Mouse (Mus musculus) neural tube, embryonic 10.5 days (tissue): Measurements from ENCODE around the gene Galnt18.

Experiments used
- DNase-seq: peaks from one replicate; pipeline ENCODE4 v3.0.0-alpha.2; 2017; ENCODE audit warnings: low spot score; ENCODE audit errors: extremely low spot score

Gene Galnt18

DNA sequence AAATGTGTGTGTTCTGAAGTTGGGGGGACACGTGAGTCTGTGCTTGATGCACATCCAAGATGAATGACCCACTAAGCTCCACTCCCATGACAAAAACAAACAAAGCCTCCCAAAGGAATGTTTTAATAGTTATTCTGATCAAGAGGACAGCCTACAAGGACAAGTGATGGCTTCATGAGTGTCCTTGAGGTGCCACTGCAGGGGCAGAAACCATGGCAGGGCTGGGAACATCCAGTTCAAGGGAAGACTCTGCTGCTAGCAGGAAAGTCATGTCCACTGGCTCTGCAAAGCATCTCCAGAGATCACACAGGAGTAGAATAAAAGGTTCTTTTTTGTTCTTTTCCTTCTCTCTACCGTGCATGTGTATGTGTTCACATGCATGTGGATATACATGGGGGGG lies 140.9 kb downstream of the Galnt18 start:
- DNase-seq, result no peak

DNA sequence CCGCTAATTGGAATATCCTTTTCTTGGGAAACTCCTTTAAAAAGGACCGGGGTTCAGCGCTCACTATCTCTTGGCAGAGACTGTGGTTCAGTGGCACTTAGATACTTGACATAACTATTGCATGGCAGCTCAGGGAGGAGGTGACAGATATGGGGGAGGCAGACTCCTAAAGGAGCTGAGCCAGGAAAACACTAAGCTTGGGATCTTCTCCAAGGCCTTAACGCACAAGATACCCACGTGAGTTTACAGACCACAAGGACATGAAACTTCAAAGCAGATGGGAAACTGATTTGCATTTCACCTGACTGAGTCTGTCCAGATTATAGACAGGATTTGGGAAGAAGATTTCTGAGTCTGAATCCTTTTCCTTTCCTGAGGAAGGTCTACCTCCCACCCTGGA lies 141.3 kb downstream of the Galnt18 start:
- no peak for DNase-seq

DNA sequence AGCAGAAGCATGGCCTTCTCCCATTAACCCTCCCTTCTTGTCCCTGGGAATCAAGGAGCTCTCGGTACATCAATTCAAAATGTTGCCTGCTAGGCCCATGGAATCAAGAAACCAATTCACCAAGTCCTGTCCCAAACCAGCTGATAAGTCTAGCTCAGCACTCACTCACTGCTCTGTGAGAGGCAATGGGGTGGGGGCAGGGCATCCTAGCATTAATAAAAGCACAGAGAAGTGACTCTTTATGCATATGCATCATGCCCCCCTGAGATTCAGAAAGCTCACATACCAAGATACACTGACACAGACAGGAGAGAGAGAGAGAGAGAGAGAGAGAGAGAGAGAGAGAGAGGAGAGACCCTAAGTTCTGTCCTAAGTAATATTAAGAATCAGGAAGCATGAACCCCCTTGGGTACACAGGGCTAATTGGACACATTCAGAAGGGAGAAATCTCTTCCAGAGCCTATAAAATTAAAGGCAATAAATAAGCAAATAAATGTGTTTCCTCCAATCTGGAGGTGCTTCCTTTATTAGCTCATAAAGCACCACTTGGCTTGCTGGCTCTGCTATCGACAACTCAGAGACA lies 141.8 kb downstream of the Galnt18 start:
- no peak for DNase-seq

DNA sequence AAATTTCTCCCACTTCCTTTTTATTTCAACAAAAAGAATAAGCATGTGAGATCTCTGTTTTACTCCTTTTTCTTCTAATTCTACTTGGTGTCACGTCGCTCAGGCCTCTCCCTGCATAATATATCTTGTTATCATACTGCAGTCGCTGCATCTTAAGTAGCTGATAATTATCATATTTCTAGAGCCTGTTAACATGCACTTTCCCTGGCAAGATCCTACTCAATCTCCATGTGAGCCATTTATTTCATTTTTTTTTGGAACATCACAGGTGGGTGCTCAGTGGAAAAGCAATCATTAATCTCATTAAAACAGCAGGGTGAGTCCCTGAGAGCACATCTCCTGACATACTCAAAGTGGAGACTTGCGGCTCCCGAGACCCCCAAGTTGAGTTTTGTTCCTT lies 143.3 kb downstream of the Galnt18 start:
- DNase-seq, result no peak

DNA sequence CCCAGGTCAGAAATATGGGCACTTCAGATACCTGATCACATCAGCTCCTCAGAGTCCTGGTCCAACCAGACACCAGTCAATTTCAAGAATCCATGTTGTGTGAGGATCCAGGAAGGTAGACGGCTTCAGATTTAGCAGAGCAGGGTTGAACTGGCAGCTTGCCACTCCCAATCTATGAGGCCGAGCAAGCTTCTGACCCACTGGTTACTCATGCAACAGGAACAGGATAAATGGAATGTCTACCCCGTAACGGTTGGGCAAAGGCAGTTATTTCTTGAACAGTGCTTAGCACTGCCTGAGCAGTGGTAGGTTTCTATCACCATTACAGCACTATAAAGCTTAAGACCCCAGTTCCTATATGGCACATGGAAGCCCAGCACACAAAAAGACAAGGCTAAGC lies 148.5 kb downstream of the Galnt18 start:
- DNase-seq, result no peak

DNA sequence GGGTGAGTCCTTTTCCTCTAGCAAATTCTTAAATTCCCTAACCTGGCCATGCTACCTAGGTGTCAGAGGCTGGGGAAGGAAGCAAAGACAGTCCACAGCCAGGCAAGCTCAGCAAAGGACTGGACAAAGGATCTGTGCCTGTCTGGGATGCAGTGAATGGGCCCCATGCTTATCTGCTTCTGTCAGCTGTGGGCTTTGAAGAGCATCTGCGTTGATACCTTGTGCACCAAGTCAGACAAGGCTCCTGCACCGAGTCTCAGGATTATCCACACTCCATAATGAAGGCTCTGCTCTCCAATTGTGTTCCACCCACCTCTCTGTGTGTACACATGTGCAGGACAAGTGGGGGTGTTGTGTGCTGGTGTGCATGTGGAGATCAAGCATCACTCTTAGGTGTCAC lies 153.5 kb downstream of the Galnt18 start:
- DNase-seq, result no peak

DNA sequence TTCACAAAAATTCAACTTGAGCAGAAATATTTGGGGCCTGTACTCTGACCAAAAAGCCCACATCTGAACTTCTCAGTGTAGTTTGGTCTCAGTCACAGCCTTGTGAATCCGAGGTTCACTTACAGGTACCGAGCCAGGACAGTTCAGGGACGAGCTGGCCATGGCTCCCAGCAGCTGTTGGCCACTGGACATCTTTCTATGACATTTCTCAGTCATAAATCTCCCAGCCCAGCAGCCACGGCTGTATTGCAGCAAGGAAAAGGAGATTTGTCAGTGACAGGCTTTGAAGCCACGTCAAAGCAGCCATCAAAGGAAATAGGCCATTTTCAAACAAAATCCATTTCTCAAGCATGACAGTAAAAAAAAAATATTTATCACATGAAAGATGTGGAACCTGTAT lies 154.0 kb downstream of the Galnt18 start:
- DNase-seq, result no peak

DNA sequence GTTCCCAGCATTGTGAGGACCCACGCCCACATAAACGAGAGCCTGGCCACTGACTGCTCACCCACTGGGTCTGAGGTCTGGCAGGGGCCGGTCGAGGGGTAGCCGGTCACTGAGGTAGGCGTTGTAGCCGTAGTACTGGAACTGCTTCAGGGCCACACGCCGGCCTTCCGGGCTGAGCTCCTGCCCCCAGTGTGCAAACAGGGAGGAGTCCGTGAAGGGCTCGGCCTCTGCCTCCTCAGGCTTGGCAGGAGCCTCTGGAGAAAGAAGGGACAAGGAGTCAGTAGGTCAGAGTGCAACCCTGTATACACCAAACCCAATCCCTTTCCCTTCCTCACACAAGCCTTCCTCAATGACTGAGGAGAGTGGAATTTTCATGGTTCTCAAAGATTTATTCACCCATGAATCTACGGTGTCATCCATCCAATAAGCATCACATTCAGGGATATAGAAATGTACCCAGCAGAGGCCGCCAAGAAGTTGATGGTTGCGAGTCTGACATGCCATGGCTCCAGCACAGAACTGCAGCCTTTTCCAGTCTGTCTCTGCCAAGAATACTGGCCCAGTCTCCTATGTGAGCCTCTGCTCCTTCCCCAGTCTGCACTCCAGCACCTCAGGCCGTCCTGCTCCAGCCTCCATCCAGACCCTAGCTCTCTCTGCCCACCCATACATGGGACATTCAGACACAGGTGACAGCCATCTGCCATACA lies 163.4 kb downstream of the Galnt18 start:
- no peak for DNase-seq

DNA sequence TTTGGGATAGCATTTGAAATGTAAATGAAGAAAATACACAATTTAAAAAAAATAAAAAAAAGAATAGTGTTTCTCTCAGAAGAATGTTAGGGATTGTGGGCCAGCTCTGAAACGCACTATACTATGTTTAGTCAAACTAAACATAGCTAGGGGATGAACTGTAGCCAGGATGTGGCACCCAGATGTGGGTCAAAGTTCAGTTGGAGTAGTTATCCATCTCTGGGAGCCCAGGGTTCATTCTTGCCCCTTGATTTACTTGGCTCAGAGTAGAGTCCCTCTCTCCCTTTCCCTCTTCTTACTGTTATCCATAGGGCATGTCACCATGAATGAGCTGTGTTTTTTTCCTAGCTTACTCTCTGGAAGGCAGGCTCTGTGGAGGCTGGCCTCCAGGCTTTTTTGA lies 165.3 kb downstream of the Galnt18 start:
- no peak for DNase-seq

DNA sequence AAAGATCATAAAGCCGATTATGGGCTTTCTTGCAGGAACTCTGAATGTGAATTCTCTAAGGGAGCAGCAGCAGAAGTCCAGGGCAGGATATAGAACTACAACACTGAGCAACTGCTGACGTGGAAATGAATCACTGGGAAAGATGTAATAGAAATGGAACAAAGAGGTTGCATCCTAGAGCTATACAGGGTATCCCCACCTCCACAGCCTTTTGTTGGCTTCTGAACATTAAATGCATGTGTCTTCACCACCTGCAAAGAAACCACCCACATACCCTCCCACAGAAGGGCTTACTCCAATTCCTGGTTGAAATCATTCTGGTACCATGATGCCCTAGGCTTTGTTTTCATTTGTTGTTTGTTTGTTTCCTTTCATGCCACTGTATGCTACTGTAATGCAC lies 172.3 kb downstream of the Galnt18 start:
- no peak for DNase-seq

DNA sequence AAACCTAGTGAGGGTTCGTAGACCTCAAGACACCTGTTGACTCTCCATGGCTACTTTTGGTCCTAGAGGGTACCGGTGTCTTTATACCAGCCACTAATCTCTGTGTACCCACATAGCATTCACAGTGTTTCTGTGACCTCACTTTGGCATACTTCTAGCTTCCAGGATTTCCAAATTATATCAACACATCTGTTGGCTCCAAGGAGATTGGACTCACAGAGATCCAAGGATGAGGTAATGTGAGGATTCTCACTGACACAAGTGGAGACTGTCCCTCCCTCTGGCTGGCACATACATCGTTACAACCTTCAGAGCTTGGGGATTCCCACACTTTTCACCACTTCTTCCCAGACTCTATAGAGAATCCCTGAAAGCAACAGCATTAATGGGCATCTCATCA lies 173.7 kb downstream of the Galnt18 start:
- no peak for DNase-seq

DNA sequence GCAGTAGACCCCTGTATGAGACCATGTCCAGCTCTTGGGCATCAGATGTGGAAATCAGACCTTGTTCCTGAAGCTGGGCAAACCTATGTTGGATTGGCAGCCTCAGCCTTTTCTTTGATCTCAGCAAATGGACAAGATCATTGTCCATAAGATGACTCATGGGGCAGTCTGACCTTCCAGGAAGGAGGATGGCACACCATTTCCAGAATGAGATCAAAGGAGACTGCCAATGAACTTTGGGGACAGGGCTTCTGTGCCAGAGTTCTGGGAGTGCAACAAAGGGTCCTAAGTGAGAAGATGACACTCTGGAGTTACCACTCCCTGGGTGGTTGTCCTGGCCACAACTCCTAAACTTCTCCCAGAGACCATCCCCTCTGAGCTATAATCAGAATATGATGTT lies 174.1 kb downstream of the Galnt18 start:
- no peak for DNase-seq

DNA sequence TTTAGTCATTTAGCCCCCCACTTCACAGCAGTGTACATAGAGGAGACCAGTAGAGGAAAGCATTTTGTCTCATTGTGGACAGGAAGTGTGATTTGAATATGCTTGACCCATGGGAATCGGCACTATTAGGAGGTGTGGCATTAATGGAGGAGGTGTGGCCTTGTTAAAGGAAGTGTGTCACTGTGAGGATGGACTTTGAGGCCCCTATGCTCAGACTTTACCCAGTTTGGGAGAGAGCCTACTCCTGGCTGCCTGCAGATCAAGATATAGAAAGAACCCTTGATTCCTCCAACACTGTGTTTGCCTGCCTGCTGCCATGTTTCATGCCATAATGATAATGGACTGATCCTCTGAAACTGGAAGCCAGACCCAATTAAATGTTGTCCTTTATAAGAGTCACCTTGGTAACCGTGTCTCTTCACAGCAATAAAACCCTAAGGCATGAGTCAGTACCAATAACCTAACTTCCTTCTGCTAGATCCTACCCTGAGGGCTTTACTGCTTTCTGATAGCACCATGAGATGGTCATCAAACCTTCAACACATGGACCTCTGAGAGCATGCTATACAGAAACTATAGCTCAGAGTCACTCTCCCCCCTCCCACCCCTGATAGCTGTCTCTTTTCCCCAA lies 175.1 kb downstream of the Galnt18 start:
- DNase-seq, result no peak

DNA sequence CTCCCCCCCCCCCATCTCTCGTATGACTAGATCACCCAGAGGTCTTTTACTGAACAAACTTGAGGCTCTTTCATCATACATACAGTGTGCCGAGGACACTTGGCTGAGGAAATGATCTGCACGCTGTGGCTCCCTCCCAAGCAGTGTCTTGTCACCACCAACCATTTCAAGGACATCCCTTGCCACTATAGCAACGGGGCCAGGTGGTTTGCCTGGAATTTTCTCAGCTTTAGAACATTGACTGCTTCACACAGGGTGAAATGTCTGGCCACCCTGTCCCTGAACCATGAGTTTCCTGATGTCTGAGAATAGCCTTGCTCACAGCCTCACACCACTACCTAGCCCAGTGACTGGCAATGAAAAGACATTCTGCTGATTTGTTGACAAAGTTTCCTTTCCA lies 176.6 kb downstream of the Galnt18 start:
- DNase-seq, result no peak

DNA sequence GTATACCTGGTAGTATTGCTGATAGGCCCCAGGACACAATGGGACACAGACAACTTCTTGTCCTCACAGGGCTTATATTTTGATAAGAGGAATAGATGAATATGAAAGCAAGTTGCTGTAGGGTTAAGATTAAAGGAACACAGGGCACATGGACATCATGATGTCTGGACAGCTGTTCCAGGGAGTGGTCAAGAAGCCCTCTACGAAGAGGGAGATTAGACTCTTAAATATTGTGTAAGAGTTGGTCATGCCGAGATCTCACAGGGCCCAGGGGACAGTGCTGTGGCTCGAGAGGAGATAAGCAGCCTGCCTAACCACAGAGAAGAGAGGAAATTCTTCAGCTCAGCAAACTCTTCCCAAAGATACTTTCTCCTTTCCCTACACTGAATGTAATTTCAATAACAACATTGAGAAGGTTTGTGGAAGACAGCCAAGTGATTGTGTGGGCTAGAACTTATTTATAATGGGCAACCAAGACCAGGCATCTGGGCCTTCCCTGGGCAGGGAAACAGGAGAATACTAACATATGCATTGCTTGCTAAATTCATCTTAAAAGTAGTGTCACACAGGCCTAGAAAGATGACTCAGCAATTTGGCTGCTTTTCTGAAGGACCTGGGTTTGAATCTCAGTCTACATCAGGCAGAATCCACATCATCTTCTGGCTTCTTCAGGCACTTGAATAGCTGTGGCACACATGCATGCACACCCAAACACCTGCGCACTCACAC lies 178.3 kb downstream of the Galnt18 start:
- no peak for DNase-seq

DNA sequence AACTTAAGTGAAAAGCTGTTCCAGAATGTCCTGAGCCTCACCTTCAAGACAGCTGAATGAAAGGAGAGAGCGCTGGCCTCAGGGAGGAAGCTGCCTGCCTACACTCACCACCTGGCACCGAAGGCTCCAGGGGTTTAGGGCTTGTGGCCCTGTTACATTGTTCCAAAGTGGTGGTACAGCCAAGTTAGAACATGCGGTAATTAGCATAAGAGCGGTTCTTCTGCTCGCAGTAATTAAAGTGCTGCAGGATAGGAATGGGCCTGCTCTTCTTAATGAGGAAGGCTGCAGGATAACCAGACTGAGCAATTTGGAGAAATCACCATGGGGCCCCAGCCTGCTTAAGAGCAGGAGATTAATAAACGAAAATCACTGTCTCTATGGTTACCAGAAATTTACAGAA lies 179.0 kb downstream of the Galnt18 start:
- DNase-seq, result no peak

DNA sequence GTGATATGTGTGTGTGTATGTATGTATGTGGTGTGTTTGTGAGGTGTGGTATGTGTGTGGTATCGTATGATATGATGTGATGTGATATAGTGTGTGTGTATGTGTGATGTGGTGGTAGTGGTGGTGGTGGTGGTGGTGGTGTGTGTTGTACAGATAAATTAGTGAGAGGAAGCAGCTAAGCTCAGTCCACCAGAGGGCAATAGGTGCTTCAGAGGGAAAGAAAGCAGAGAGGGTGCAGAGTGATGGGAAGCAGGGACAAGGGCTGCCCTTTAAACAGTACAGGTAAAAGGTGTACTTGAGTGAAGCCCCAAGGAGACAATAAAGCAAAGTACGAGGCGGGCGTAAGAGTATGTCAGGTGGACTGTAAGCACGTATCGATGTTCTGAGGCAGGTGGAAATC lies 186.1 kb downstream of the Galnt18 start:
- DNase-seq, result no peak

DNA sequence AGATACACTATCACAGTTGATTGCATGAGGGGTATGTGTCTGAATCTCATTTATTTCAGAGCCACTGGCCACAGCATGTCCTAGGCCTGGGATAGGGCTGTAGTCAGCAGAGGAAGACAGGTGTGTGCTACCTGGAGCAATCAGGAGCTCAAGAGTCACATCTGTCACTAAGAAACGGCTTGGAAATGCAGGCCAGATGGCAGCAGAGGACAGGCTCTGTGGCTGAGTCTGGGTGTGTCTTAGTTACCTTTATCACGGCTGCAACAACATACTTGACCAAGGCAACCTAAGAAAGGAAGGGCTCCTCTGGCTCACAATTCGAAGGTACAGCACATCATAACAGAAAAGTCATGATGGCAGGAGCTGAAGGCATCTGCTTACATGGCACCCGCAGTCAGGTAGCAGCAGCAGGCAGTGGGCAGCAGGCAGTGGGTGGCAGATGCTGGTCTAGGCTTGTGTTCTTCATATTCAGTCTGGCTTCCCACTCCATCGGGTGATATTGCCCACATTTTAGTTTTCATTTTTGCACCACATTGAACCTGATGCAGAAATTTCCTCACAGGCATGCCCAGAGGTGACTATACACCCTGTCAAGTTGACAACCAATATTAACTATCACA lies 190.2 kb downstream of the Galnt18 start:
- DNase-seq, result no peak

DNA sequence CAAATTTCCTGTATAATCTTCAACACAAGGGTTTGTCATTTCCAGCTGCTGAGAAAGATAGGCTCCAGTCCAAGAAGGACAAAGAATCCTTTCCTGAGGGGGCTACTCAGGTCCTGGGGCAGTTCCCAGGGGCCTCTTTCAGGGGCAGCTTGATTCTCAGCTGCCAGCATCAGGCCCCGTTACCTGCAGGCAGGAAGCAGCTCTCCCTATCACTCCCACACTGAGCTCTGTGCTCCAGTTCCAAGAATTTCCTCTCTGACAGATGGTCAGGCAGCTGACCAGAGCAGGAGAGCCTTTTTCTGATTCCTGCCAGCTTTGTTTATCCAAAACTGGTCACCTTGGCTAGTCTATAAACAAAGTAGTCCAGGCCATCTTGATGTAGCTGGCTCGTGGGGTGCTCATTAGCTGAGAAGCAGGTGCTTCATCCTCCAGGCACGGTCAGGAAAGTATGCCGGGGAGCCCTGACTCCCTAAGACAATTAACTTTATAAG lies 191.4 kb downstream of the Galnt18 start:
- DNase-seq, result no peak

DNA sequence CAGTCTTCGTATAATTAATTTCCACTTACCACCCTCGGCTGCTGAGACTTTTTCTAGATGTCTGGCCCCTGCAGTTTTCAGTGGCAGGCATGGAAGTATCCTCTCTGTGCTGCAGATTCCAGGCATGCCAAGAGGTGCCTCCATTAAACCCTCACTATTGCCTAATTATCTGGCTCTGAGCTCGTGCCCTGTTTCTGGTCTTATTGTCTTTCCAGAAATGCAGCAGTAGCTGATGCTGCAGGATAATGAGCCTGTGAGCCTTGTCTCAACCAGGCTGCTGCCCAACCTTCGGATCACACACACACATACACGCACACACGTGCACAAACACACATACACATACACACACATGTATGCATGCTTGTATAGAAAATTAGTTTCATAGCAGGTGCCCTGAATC lies 199.2 kb downstream of the Galnt18 start:
- no peak for DNase-seq

DNA sequence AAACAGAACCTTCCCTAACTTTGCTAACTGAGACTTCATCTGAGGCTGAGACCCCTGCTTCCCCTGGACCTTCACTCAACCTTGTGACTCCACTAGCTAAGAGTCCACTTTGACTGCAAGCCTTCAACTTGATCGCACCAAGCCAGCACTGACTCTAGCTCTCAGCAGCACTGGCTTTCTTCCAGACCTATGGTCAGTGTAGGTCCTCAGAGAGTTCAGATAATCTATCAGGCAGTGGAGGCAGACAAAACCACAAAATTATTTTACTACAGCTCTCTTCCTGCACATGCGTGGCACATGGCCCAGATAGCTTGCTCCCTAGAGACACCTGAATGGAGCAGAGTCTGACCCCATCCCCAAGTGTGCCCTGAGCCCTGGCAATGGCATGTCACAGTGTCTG lies 204.7 kb downstream of the Galnt18 start:
- no peak for DNase-seq

DNA sequence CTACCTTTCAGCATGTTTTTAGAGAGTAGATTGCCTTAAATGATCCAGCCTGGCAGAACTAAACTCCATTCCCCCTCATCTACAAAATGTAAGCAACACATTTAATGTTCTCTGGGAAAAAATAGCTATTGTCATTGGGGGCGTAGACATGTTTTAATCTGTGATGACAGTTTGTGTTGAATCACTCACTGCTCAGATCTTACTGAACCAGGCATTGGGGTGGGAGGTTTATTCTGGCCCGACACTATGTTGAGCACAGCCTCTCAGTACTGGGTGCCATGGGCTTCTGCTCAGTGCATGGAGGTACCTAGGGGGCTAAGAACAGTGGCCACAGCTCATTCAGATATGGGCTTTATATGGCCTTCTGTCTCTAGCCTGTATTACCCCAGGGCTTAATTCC lies 207.4 kb downstream of the Galnt18 start:
- DNase-seq, result no peak
